Mouse (Mus musculus) kidney, postnatal 0 days (tissue): ENCODE results near the gene Lrch1. TPM values are rescaled to one million over a fixed set of nuclear protein-coding genes. Genes with fewer than 3 reads are reported as not detected.

Source experiments
- ATAC-seq: fragments of 200-750 bp; cut with Nextera tagmentation; replicated peaks from 2 replicates; pipeline ENCODE4 v1.8.0; 2017; ENCODE audit warnings: low read depth, moderate number of reproducible peaks, moderate TSS enrichment, moderate library complexity; ENCODE audit not compliant: low FRiP score
- DNase-seq: peaks from one replicate; pipeline ENCODE4 v3.0.0-alpha.2; 2016; ENCODE audit warnings: low spot score
- H3K27ac ChIP-seq: fragments of 300-500 bp; sonication (generic); 2 replicates; pipeline ENCODE4 v1.5.1; 2014; ENCODE audit warnings: mild to moderate bottlenecking
- H3K27me3 ChIP-seq: fragments of 300-500 bp; sonication (generic); 2 replicates; pipeline ENCODE4 v1.6.1; 2014; ENCODE audit warnings: low read length, mixed read lengths; ENCODE audit not compliant: insufficient read depth
- H3K36me3 ChIP-seq: fragments of 300-500 bp; sonication (generic); 2 replicates; pipeline ENCODE4 v1.6.1; 2014; ENCODE audit warnings: low read length, mixed read lengths; ENCODE audit not compliant: insufficient read depth
- H3K4me1 ChIP-seq: fragments of 300-500 bp; sonication (generic); replicated peaks from 2 replicates; pipeline ENCODE4 v1.6.1; 2014; ENCODE audit warnings: antibody characterized with exemption, low read length, mixed read lengths; ENCODE audit not compliant: insufficient read depth
- H3K4me2 ChIP-seq: fragments of 300-500 bp; sonication (generic); 2 replicates; pipeline ENCODE4 v1.6.1; 2014; ENCODE audit warnings: mild to moderate bottlenecking, low read length, moderate library complexity, mixed read lengths
- H3K4me3 ChIP-seq: fragments of 300-500 bp; sonication (generic); replicated peaks from 2 replicates; pipeline ENCODE4 v1.5.1; 2014; ENCODE audit warnings: low read depth, low read length
- H3K9ac ChIP-seq: fragments of 300-500 bp; sonication (generic); 2 replicates; pipeline ENCODE4 v1.6.1; 2014; ENCODE audit warnings: low read depth, low read length
- H3K9me3 ChIP-seq: fragments of 300-500 bp; sonication (generic); replicated peaks from 2 replicates; pipeline ENCODE4 v1.6.1; 2016; ENCODE audit warnings: low read length, inconsistent platforms, mixed read lengths
- CTCF ChIP-seq: IDR thresholded peaks from 2 replicates; pipeline ENCODE4 v1.5.1; 2016; ENCODE audit warnings: antibody characterized with exemption, low read depth, mild to moderate bottlenecking, moderate library complexity
- WGBS: fragments of 180-500 bp; shearing (Covaris S2); extraction: QIAGEN DNeasy Blood & Tissue Kit; methylation state at CpG from one replicate; pipeline ENCODE4 v1.1.7; 2014; 5-methylcytosine and 5-hydroxymethylcytosine counted together
- polyA plus RNA-seq: library from polyadenylated mRNA; unstranded; fragments of >200 nt; fragmentation: Nextera tagmentation; extraction: Ambion mirVana; gene quantifications from 2 replicates; pipeline ENCODE4 v1.2.1, GENCODE M21; 2015

Lrch1 gene
- polyA plus RNA-seq, 1 experiment from 2014 or later: 16.3 TPM

GRCm38 (mm10) chr14:74814848-74815789 is 132.6 kb downstream of the Lrch1 start:
- Histone ChIP-seq H3K9ac (no peak overlapping the region), H3K36me3 (peaks cover 25% of the 10 kb centered on the region), H3K9me3 (no peaks in the 10 kb centered on the region), H3K27ac (no peak overlapping the region), H3K27me3 (no peaks in the 10 kb centered on the region), H3K4me1 (0 out of 2 replicates have a peak, but pooled peaks cover 5% of the 10 kb centered on the region), H3K4me2 (no peak overlapping the region), H3K4me3 (no peak overlapping the region)
- WGBS: 86% methylated on average over 17 of the region's 17 CpGs
- no peak for DNase-seq
- TF ChIP-seq CTCF: no peak
- no peak for ATAC-seq

GRCm38 (mm10) chr14:74811617-74812016 is 136.1 kb downstream of the Lrch1 start:
- no peak for TF ChIP-seq CTCF
- no peak overlapping the region for H3K9ac ChIP-seq
- H3K4me3 ChIP-seq: no peak overlapping the region
- peaks cover 26% of the 10 kb centered on the region for H3K36me3 ChIP-seq
- 0 out of 2 replicates have a peak overlapping the region, but pooled peaks have one; percentile 62 for H3K27ac ChIP-seq
- 27% methylated on average over 11 of the region's 11 CpGs for WGBS
- no peaks in the 10 kb centered on the region for H3K27me3 ChIP-seq
- peak overlapping the region; percentile 17; the same call in 1 of the 2 replicates for H3K4me2 ChIP-seq
- peak; percentile 44 for DNase-seq
- ATAC-seq: no peak
- 0 out of 2 replicates have a peak, but pooled peaks cover 5% of the 10 kb centered on the region for H3K4me1 ChIP-seq
- no peaks in the 10 kb centered on the region for H3K9me3 ChIP-seq

DNA sequence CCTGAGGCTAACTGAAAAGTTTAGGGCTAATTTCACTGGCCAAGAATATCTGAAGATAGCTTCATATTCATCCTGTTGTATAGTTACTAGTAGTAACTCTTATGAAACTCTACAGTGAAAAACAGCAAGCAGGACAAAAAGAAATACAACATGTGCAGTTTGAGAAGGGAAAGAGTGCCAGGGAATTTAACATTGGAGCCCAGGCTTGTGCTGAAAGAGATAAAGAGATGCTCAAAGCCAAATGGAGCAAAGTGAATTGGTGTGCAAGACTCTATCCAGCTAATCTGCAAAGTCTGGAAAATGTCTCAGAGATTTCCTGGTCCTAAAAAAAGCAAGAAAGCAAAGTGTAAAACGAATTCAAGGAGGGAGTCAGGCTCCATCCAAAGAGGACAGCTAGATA is 145.7 kb downstream of the Lrch1 start:
- 83% methylated on average over 1 of the region's 1 CpGs for WGBS
- Histone ChIP-seq H3K4me3 (no peak overlapping the region), H3K4me2 (no peak overlapping the region), H3K27ac (no peak overlapping the region), H3K4me1 (no peaks in the 10 kb centered on the region), H3K9me3 (no peaks in the 10 kb centered on the region; the same call in none of the 2 replicates), H3K36me3 (peaks cover 67% of the 10 kb centered on the region), H3K9ac (no peak overlapping the region), H3K27me3 (no peaks in the 10 kb centered on the region)
- DNase-seq: no peak
- TF ChIP-seq CTCF: no peak
- ATAC-seq: no peak

DNA sequence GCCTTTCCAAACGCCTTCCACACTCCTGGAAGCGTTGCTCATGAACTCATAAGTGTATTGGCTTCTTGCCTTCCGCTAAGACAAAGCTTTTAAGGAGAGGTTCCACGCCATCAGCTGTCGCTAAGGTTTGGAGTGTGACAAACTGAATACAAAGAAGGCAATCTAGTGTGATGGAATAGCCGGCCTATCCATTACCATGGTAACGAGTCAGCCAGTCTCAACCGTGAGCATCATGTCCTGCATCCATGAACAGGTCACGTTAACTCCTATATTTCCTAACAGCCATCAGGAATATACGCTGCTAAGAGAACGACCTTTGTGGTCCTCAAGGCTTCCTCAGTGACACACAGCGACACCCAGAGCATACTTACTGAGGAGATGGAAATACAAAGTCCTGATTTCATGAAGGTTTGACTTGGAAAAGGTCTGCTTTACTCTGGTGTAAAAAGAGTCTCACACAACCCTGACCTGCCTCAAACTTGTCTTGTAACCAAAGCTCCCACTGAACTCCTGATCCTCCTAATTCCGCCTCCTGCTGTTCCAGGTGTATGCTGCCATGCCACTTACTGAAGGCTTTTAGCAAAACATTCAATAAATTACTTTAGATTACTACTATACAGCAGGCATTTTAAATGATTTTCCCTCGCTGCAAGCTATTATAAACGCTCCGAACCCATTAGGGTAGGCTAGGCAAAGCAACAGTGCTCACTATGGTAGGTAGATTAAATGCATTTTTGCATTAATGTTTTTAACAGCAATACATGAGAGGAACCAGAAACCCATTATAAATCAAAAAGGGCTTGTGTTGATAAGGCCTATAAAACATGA is 149.4 kb downstream of the Lrch1 start:
- WGBS: 89% methylated on average over 16 of the region's 16 CpGs
- no peak for ATAC-seq

GRCm38 (mm10) chr14:74797386-74798062 is 150.2 kb downstream of the Lrch1 start:
- Histone ChIP-seq H3K27ac (no peak overlapping the region), H3K4me3 (no peak overlapping the region), H3K27me3 (no peaks in the 10 kb centered on the region), H3K4me2 (no peak overlapping the region), H3K9ac (no peak overlapping the region), H3K4me1 (no peaks in the 10 kb centered on the region), H3K36me3 (peaks cover 63% of the 10 kb centered on the region), H3K9me3 (no peaks in the 10 kb centered on the region; the same call in none of the 2 replicates)
- DNase-seq (no peak), ATAC-seq (no peak)
- 63% methylated on average over 10 of the region's 10 CpGs for WGBS
- TF ChIP-seq CTCF: no peak

More for the DNA sequence above, 149.4 kb downstream of the Lrch1 start:
- Histone ChIP-seq H3K9me3 (no peaks in the 10 kb centered on the region; the same call in none of the 2 replicates), H3K36me3 (peaks cover 65% of the 10 kb centered on the region), H3K9ac (no peak overlapping the region), H3K27ac (no peak overlapping the region), H3K4me2 (no peak overlapping the region), H3K4me3 (no peak overlapping the region), H3K27me3 (no peaks in the 10 kb centered on the region), H3K4me1 (no peaks in the 10 kb centered on the region)
- DNase-seq: no peak
- TF ChIP-seq CTCF: no peak

GRCm38 (mm10) chr14:74794931-74795330 is 152.7 kb downstream of the Lrch1 start:
- ATAC-seq (no peak), DNase-seq (no peak)
- no peak for TF ChIP-seq CTCF
- no peak overlapping the region for H3K4me2 ChIP-seq
- peaks cover 51% of the 10 kb centered on the region for H3K36me3 ChIP-seq
- H3K9ac ChIP-seq: no peak overlapping the region
- no peaks in the 10 kb centered on the region for H3K27me3 ChIP-seq
- no peak overlapping the region for H3K4me3 ChIP-seq
- no peaks in the 10 kb centered on the region for H3K9me3 ChIP-seq
- no peak overlapping the region for H3K27ac ChIP-seq
- WGBS: 50% methylated on average over 12 of the region's 12 CpGs
- H3K4me1 ChIP-seq: no peaks in the 10 kb centered on the region
